Mouse (Mus musculus) forebrain, embryonic 16.5 days (tissue): ENCODE data around the gene B3galt4. TPM values are rescaled to one million over a fixed set of nuclear protein-coding genes. Genes with fewer than 3 reads are reported as not detected.

Experiments
- ATAC-seq: fragments of 200-750 bp; cut with Nextera tagmentation; 2 replicates; pipeline ENCODE4 v1.8.0; 2017; ENCODE audit warnings: mild to moderate bottlenecking, moderate library complexity
- H3K27ac ChIP-seq: fragments of 300-500 bp; sonication (generic); 2 replicates; pipeline ENCODE4 v1.5.1; 2014; ENCODE audit warnings: low read length, control low read depth
- H3K27me3 ChIP-seq: fragments of 300-500 bp; sonication (generic); replicated peaks from 2 replicates; pipeline ENCODE4 v1.6.1; 2014; ENCODE audit warnings: low read length; ENCODE audit not compliant: control insufficient read depth, insufficient read depth
- H3K36me3 ChIP-seq: fragments of 300-500 bp; sonication (generic); 2 replicates; pipeline ENCODE4 v1.6.1; 2014; ENCODE audit not compliant: control insufficient read depth, insufficient read depth
- H3K4me1 ChIP-seq: fragments of 300-500 bp; sonication (generic); replicated peaks from 2 replicates; pipeline ENCODE4 v1.6.1; 2014; ENCODE audit warnings: low read length; ENCODE audit not compliant: control insufficient read depth, insufficient read depth
- H3K4me2 ChIP-seq: fragments of 300-500 bp; sonication (generic); 2 replicates; pipeline ENCODE4 v1.6.1; 2014; ENCODE audit warnings: mild to moderate bottlenecking, low read length, control low read depth
- H3K4me3 ChIP-seq: fragments of 300-500 bp; sonication (generic); replicated peaks from 2 replicates; pipeline ENCODE4 v1.5.1; 2014; ENCODE audit warnings: mild to moderate bottlenecking, low read length, control low read depth
- H3K9ac ChIP-seq: fragments of 300-500 bp; sonication (generic); replicated peaks from 2 replicates; pipeline ENCODE4 v1.6.1; 2014; ENCODE audit warnings: low read depth, low read length, control low read depth
- H3K9me3 ChIP-seq: fragments of 300-500 bp; sonication (generic); 2 replicates; pipeline ENCODE4 v1.6.1; 2016; ENCODE audit warnings: low read length; ENCODE audit not compliant: control insufficient read depth
- WGBS: fragments of 180-500 bp; shearing (Covaris S2); extraction: QIAGEN DNeasy Blood & Tissue Kit; methylation state at CpG from one replicate; pipeline ENCODE4 v1.1.7; 2014; 5-methylcytosine and 5-hydroxymethylcytosine counted together
- polyA plus RNA-seq: library from polyadenylated mRNA; unstranded; fragments of >200 nt; fragmentation: Nextera tagmentation; extraction: Ambion mirVana; gene quantifications from 2 replicates; pipeline ENCODE4 v1.2.1, GENCODE M21; 2015

B3galt4 gene
- polyA plus RNA-seq, 1 experiment from 2014 or later, result 13.2 TPM

DNA sequence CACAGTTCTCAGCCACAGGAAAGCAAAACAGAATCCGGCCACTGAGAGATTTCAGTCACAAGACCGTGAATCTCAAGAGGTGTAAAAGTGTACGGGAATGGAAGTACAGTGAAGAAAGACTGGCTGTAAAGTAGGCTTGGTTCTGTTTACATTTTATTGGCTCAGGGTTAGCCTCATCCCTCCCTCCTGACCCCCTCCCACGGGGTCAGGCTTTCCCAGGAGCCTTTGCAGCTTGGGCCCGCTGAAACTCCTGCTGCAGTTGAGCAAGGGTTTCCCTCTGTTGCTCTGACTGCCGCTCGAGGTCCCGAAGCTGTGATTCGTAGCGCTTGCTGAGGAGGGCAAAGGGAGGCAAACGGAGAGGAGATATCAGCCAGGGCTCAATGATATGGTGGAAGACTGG lies 12.5 kb downstream of the B3galt4 start:
- H3K4me3 ChIP-seq, result no peak overlapping the region
- whole genome bisulfite sequencing, result 81% methylated on average over 11 of the region's 11 CpGs

DNA sequence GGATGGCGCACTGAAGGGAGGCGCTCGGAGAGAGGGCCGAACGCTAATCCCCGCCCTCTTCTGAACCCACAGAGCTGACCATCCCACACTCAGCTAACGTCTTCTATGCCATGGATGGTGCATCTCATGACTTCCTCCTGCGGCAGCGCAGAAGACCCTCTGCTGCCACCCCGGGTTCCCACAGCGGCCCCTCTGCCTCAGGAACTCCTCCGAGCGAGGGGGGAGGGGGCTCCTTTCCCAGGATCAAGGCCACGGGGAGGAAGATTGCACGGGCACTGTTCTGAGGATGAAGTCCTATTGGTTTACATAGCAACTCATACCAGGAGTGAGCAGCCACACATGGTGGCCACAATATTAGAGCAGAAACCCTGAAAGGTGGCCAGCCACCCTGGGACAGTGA lies 14.3 kb downstream of the B3galt4 start:
- no peak overlapping the region for H3K4me3 ChIP-seq
- WGBS, result 86% methylated on average over 15 of the region's 15 CpGs
- H3K27me3 ChIP-seq, result no peaks in the 10 kb centered on the region
- H3K9me3 ChIP-seq, result no peaks in the 10 kb centered on the region
- no peak for ATAC-seq
- H3K9ac ChIP-seq, result no peak overlapping the region
- 0 out of 2 replicates have a peak, but pooled peaks cover 6% of the 10 kb centered on the region for H3K36me3 ChIP-seq
- H3K27ac ChIP-seq, result no peak overlapping the region
- no peak overlapping the region for H3K4me2 ChIP-seq
- peaks cover 18% of the 10 kb centered on the region for H3K4me1 ChIP-seq

More for the DNA sequence above, 12.5 kb downstream of the B3galt4 start:
- peaks cover 18% of the 10 kb centered on the region for H3K4me1 ChIP-seq
- ATAC-seq, result no peak
- peaks cover 10% of the 10 kb centered on the region; the same call in 1 of the 2 replicates for H3K36me3 ChIP-seq
- H3K9ac ChIP-seq, result no peak overlapping the region
- no peaks in the 10 kb centered on the region for H3K9me3 ChIP-seq
- H3K27me3 ChIP-seq, result no peaks in the 10 kb centered on the region
- no peak overlapping the region for H3K4me2 ChIP-seq
- no peak overlapping the region for H3K27ac ChIP-seq

DNA sequence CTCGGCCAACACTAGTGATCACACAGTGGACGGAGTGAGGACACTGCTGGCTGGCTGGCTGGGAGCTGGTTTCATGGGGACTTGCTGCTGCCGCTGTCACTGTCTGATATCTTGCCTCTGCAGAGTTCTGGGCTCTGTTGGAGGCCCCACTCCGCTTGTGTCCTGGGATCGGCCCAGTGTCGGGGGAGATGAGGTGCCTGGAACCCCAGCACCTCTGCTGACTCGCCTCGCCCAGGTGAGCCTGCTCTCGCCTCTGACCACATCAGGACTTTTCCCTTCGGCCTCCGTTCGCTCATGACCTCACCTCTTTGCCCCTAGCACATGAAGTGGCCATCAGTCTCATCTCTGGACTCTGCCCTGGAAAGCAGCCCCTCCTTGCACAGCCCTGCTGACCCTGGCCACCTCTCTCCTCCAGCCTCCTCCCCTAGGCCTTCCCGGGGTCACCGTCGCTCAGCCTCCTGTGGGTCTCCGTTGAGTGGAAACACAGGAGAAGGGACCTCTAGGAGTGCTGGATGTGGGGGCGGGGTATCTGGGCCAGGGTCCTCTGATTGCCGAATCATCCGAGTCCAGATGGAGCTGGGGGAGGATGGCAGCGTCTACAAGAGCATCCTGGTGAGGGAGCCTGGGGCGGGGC lies 15.7 kb downstream of the B3galt4 start:
- H3K4me3 ChIP-seq, result no peak overlapping the region
- H3K36me3 ChIP-seq, result 0 out of 2 replicates have a peak, but pooled peaks cover 6% of the 10 kb centered on the region
- H3K4me1 ChIP-seq, result peaks cover 17% of the 10 kb centered on the region
- no peak overlapping the region for H3K27ac ChIP-seq
- WGBS, result 88% methylated on average over 21 of the region's 21 CpGs
- H3K9me3 ChIP-seq, result no peaks in the 10 kb centered on the region
- H3K27me3 ChIP-seq, result no peaks in the 10 kb centered on the region
- H3K9ac ChIP-seq, result no peak overlapping the region
- H3K4me2 ChIP-seq, result no peak overlapping the region
- ATAC-seq, result no peak

DNA sequence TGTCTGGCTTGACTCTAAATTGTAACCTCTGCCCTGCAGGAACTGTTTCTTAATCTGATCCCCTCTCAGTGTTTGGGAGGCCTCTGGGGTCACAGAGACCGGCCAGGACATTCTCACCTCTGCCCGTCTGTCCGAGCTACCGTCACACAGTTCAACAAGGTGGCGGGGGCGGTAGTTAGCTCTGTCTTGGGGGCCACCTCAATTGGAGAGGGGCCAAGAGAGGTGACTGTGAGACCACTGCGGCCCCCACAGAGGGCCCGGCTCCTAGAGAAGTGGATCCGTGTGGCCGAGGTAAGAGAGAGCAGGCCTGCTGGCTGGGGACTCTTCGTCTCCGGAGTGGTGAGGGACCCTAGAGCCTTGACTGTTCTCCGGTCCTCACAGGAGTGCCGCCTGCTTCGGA lies 18.3 kb downstream of the B3galt4 start:
- no peaks in the 10 kb centered on the region for H3K27me3 ChIP-seq
- H3K4me2 ChIP-seq, result no peak overlapping the region
- 92% methylated on average over 15 of the region's 15 CpGs for WGBS
- no peak for ATAC-seq
- H3K9me3 ChIP-seq, result no peaks in the 10 kb centered on the region
- H3K36me3 ChIP-seq, result 0 out of 2 replicates have a peak, but pooled peaks cover 6% of the 10 kb centered on the region
- peaks cover 18% of the 10 kb centered on the region for H3K4me1 ChIP-seq
- H3K4me3 ChIP-seq, result no peak overlapping the region
- H3K27ac ChIP-seq, result no peak overlapping the region
- no peak overlapping the region for H3K9ac ChIP-seq

DNA sequence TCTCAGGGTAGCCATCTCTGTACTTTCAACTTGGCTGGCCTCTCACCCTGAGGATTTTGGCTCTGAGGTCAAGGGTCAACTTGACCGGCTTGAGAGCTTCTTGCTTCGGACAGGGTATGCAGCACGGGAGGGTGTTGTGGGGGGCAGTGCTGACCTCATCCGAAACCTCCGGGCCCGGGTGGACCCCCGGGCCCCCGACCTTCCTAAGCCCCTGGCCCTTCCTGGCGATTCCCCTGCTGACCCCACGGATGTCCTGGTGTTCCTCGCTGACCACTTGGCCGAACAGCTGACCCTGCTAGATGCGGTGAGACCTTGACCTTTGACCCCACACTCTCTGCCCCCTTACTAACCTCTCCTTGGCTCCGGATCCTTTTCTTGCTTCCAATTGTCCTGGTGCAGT lies 18.8 kb downstream of the B3galt4 start:
- H3K4me3 ChIP-seq, result no peak overlapping the region
- H3K27ac ChIP-seq, result no peak overlapping the region
- WGBS, result 84% methylated on average over 14 of the region's 14 CpGs
- ATAC-seq, result no peak
- H3K27me3 ChIP-seq, result no peaks in the 10 kb centered on the region
- 0 out of 2 replicates have a peak, but pooled peaks cover 8% of the 10 kb centered on the region for H3K36me3 ChIP-seq
- no peak overlapping the region for H3K9ac ChIP-seq
- H3K9me3 ChIP-seq, result no peaks in the 10 kb centered on the region
- peaks cover 18% of the 10 kb centered on the region for H3K4me1 ChIP-seq
- H3K4me2 ChIP-seq, result no peak overlapping the region

DNA sequence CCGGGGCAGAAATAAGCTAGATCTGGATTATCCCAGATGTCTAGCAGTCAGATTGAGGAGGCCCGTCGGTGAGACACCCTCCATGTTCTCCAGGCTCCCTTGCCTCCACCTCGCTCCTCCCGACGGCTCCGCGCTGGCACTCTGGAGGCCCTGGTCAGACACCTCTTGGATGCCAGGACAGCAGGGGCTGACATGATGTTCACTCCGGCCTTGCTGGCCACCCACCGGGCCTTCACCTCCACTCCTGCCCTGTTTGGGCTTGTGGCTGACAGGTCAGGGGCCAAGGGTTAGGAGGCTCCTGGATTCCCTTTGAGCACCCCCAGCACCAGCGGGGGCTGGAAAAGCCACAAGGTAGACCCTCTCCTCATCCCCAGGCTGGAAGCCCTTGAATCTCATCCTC lies 19.3 kb downstream of the B3galt4 start:
- Histone ChIP-seq H3K4me1 (peaks cover 18% of the 10 kb centered on the region), H3K4me3 (no peak overlapping the region), H3K9ac (no peak overlapping the region), H3K4me2 (no peak overlapping the region), H3K9me3 (no peaks in the 10 kb centered on the region), H3K27me3 (no peaks in the 10 kb centered on the region), H3K27ac (no peak overlapping the region), H3K36me3 (0 out of 2 replicates have a peak, but pooled peaks cover 8% of the 10 kb centered on the region)
- WGBS, result 88% methylated on average over 11 of the region's 11 CpGs
- no peak for ATAC-seq

DNA sequence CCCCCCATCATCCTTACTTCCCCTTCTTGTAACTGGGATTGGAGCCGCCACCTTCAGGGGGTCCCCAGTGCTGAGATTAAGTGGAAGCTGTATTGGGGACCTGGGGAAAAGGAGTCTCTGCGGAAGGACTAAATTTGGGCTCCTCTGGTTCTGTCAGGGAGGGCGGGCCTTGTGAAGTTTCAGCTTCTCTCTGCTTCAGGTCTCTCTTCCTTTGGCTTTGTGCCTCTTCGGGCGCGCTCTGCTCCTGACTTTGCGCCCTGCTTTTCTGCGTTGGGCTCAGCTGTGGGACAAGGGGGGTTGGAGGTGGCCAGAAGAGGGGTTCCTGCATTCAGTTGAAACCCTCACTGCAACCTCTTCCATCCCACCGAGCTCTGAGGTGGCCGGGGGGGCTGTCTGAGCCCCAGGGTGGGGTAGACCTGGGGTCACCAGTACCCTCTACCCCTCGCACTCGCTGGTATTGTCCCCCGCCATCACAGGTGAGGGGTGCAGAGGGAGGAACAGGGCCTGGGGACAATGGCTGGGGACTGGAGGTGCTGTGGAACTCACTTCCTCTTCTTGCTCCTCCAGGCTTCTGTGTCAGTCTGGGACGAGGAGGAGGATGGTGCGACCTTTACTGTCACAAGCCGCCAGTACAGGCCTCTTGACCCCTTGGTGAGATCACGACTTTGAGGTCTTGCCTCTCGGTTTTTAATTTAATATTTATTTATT lies 20.0 kb downstream of the B3galt4 start:
- H3K36me3 ChIP-seq, result 0 out of 2 replicates have a peak, but pooled peaks cover 8% of the 10 kb centered on the region
- peak overlapping the region; percentile 84; the same call in 1 of the 2 replicates for H3K9ac ChIP-seq
- ATAC-seq, result no peak
- H3K4me1 ChIP-seq, result peaks cover 18% of the 10 kb centered on the region
- peak overlapping the region; percentile 76 for H3K4me3 ChIP-seq
- WGBS, result 34% methylated on average over 17 of the region's 18 CpGs
- H3K27ac ChIP-seq, result no peak overlapping the region
- H3K9me3 ChIP-seq, result no peaks in the 10 kb centered on the region
- H3K4me2 ChIP-seq, result peak overlapping the region; percentile 98
- H3K27me3 ChIP-seq, result no peaks in the 10 kb centered on the region

DNA sequence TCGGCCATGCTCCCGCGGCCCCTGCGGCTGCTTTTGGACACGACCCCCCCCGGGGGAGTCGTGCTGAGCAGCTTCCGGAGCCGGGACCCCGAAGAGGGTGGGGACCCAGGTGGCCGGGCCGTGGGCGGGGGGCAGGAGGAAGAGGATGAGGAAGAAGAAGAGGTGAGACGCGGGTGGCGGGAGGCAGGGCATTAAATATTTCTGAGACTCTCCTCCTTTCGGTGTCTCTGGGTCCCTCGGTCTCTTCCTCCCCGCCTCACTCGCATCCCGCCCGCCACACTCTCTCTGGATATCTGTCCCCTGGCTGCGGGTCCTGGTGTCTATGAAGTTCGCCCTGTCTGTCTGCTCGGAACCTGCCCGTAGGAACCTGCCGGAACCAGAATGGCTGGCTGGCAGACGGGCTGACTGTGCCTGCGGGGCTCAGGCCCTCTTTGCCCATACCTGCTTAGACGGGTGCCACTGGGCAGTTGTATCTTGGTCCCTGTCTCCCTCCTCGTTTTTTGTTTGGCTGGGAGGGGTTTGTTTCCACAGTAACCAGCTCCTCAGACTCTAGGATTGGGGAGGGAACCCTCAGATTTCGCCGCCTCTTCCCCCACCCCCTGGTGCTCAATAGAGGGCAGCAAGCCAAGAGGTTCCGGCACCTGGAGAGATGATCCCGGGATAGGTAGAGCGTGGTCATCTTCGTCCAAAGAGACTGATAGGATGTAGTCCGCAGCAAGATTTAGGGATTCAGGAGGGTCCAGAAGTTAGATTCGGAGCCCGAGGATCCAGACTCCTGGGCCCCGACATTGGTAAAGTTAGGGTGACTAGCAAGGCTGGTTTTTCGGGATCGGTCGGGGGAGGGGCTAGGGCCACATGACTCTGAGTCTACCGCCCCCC lies 20.8 kb downstream of the B3galt4 start:
- WGBS, result under 1% methylated on average over 41 of the region's 45 CpGs
- no peaks in the 10 kb centered on the region for H3K9me3 ChIP-seq
- H3K9ac ChIP-seq, result peak overlapping the region; percentile 84
- no peaks in the 10 kb centered on the region for H3K27me3 ChIP-seq
- ATAC-seq, result no peak
- peak overlapping the region; percentile 76 for H3K4me3 ChIP-seq
- peak overlapping the region; percentile 92 for H3K27ac ChIP-seq
- H3K36me3 ChIP-seq, result 0 out of 2 replicates have a peak, but pooled peaks cover 8% of the 10 kb centered on the region
- peak overlapping the region; percentile 98 for H3K4me2 ChIP-seq
- H3K4me1 ChIP-seq, result peaks cover 18% of the 10 kb centered on the region
